Mouse (Mus musculus) embryonic facial prominence, embryonic 12.5 days (tissue): ENCODE results near the gene Jakmip3. TPM values are rescaled to one million over a fixed set of nuclear protein-coding genes. Genes with fewer than 3 reads are reported as not detected.

Experiments used
- ATAC-seq: fragments of 200-750 bp; cut with Nextera tagmentation; 2 replicates; pipeline ENCODE4 v1.8.0; 2017; ENCODE audit not compliant: insufficient number of reproducible peaks, insufficient read depth, low FRiP score, low TSS enrichment
- H3K27ac ChIP-seq: fragments of 300-500 bp; sonication (generic); 2 replicates; pipeline ENCODE4 v1.5.1; 2016; ENCODE audit warnings: mild to moderate bottlenecking
- H3K27me3 ChIP-seq: fragments of 300-500 bp; sonication (generic); 2 replicates; pipeline ENCODE4 v1.6.1; 2016; ENCODE audit warnings: mild to moderate bottlenecking, moderate library complexity
- H3K36me3 ChIP-seq: fragments of 300-500 bp; sonication (generic); 2 replicates; pipeline ENCODE4 v1.6.1; 2016; ENCODE audit warnings: mild to moderate bottlenecking
- H3K4me1 ChIP-seq: fragments of 300-500 bp; sonication (generic); 2 replicates; pipeline ENCODE4 v1.6.1; 2016
- H3K4me2 ChIP-seq: fragments of 300-500 bp; sonication (generic); replicated peaks from 2 replicates; pipeline ENCODE4 v1.6.1; 2016; ENCODE audit warnings: mild to moderate bottlenecking, moderate library complexity
- H3K4me3 ChIP-seq: fragments of 300-500 bp; sonication (generic); 2 replicates; pipeline ENCODE4 v1.5.1; 2016; ENCODE audit warnings: mild to moderate bottlenecking
- H3K9ac ChIP-seq: fragments of 300-500 bp; sonication (generic); 2 replicates; pipeline ENCODE4 v1.6.1; 2016; ENCODE audit warnings: mild to moderate bottlenecking, moderate library complexity
- H3K9me3 ChIP-seq: fragments of 300-500 bp; sonication (generic); 2 replicates; pipeline ENCODE4 v1.6.1; 2016; ENCODE audit warnings: mild to moderate bottlenecking, moderate library complexity
- WGBS: fragments of 180-500 bp; shearing (Covaris S2); methylation state at CpG from one replicate; pipeline ENCODE4 v1.1.7; 2016; 5-methylcytosine and 5-hydroxymethylcytosine counted together
- polyA plus RNA-seq: library from polyadenylated mRNA; unstranded; fragments of >200 nt; fragmentation: Nextera tagmentation; extraction: Ambion mirVana; gene quantifications from 2 replicates; pipeline ENCODE4 v1.2.1, GENCODE M21; 2016

Gene Jakmip3
- polyA plus RNA-seq, 1 experiment from 2014 or later, result 0.67 TPM

DNA sequence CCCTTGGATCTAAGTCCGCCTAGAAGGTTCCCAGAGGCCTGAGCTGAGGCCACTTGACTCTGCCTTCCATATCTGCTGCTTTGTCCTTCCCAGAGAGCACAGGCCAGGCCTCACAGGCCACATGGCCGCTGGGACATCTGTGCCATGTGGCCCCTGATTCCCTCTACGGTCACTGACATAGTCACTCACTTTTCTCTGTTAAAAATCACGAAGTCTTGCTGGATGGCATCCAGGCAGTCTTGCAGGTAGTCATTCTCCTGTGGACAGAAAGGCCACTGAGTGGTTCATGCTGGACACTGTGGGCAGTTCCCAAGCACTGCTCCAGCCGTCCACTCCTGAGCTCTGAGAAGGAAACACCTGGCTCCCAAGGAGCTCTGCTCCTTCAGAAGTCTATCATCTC is 164.5 kb downstream of the Jakmip3 start:
- Histone ChIP-seq H3K9me3 (no peaks in the 10 kb centered on the region), H3K36me3 (peaks cover 7% of the 10 kb centered on the region; the same call in 1 of the 2 replicates), H3K4me3 (no peak overlapping the region), H3K4me2 (no peak overlapping the region), H3K4me1 (no peaks in the 10 kb centered on the region), H3K27me3 (no peaks in the 10 kb centered on the region), H3K27ac (no peak overlapping the region), H3K9ac (no peak overlapping the region)
- 88% methylated on average over 5 of the region's 5 CpGs for WGBS
- no peak for ATAC-seq

DNA sequence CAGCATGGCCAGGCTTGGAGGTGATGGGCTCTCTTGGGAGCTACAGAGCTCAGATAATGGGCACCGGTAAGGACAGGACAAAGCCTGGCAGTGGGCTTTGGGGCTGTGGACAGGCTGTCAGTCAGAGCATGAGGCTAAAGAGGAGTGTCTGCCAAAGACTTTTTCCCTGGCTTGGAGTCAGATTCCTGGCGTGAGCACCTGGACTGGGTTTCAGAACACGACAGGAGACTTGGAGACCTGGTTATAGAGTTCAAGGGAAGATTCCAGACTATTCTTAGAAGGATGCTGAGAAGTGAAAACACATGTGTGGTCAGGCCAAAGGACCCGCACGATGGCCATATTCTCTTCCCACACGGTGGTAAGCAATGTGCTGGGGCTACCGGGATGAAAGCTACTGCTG is 165.2 kb downstream of the Jakmip3 start:
- Histone ChIP-seq H3K4me1 (no peaks in the 10 kb centered on the region), H3K9me3 (no peaks in the 10 kb centered on the region), H3K9ac (no peak overlapping the region), H3K27me3 (no peaks in the 10 kb centered on the region), H3K4me2 (no peak overlapping the region), H3K4me3 (no peak overlapping the region), H3K36me3 (peaks cover 7% of the 10 kb centered on the region; the same call in 1 of the 2 replicates), H3K27ac (no peak overlapping the region)
- WGBS, result 84% methylated on average over 7 of the region's 7 CpGs
- no peak for ATAC-seq

DNA sequence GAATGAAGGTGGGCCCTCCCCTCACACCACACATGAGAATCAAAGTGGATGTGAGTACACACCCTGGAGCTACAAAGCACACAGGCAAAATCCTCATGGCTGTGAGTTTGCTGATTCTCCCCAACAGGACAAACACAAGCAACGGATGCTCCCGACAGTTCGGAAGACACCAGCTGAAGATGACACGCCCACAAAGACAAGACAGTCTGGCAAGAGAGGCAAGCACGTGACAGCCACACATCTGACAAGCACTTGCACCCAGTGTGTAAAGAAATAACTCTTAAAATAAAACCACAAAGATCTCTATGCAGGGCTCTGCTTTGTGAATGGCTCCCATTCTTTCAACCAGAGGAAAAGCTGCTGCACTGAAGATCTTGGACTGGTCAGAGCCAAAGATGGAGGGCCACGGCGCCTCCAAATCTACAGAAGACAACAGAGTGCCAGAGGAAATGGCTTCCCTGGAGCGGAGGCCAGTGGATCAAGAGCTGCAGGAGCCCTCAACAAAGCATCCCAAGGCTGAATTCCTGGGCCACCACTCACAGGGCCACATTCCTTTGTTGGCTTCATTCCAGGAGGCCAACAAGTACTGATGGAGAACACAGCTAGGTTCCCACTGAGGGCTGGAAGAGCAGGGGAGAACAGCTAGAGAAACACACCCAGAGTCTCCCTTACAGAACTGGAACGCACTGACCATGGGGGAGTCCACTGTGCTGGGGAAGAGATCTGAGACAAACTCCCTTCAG is 167.5 kb downstream of the Jakmip3 start:
- no peak overlapping the region for H3K27ac ChIP-seq
- no peak for ATAC-seq
- H3K4me1 ChIP-seq, result no peaks in the 10 kb centered on the region
- H3K4me3 ChIP-seq, result no peak overlapping the region
- no peaks in the 10 kb centered on the region for H3K9me3 ChIP-seq
- H3K36me3 ChIP-seq, result no peaks in the 10 kb centered on the region
- no peak overlapping the region for H3K4me2 ChIP-seq
- no peak overlapping the region for H3K9ac ChIP-seq
- WGBS, result 91% methylated on average over 9 of the region's 9 CpGs
- no peaks in the 10 kb centered on the region for H3K27me3 ChIP-seq

DNA sequence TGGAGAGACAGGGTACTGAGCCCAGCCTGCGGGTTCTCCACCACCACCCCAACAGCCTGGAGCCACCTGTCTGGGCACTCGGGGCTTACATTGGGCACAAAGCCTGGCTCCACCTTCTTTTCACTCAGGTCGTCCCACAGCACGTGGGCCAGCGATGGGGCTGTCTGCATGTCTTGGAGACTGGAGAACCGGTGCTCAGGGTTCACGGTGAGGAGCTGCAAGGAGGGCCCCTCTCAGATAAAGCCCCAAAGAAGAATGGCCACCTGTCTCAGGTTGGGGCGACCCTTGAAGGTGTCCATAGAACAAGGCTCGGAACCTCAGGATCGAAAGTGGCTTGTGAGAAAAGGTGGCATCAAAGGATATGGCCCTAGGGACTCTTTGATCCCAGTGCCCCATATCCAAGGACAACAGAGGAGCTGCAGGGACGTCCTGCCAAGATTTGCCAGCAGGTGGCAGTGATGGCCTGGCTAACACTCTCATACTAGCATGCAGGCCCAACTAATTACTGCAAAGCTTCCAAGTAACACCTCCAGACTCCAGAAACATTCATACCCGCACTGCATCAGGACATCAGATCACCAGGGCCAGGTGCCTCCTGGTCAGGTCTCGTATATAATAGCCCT is 178.7 kb downstream of the Jakmip3 start:
- H3K36me3 ChIP-seq, result no peaks in the 10 kb centered on the region
- ATAC-seq, result 0 out of 2 replicates have a peak, but pooled peaks have one; percentile 52
- H3K27ac ChIP-seq, result no peak overlapping the region
- no peaks in the 10 kb centered on the region for H3K4me1 ChIP-seq
- H3K27me3 ChIP-seq, result no peaks in the 10 kb centered on the region
- no peak overlapping the region for H3K4me3 ChIP-seq
- no peak overlapping the region for H3K9ac ChIP-seq
- WGBS, result 43% methylated on average over 13 of the region's 13 CpGs
- H3K4me2 ChIP-seq, result no peak overlapping the region
- no peaks in the 10 kb centered on the region for H3K9me3 ChIP-seq

DNA sequence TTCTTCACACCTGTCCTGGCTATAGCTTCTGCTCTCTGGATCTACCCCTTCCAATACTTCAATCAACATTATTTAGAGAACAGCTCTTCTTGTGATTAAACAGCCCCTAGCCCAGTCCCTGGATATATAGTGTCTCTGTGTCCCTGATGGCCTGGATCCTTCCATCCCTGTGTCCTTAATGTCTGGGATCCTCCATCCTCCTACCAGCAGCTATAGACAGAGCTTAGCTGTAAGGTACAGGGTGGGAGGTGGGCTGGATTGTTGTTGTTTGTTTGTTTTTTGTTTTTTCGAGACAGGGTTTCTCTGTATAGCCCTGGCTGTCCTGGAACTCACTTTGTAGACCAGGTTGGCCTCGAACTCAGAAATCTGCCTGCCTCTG is 179.2 kb downstream of the Jakmip3 start:
- WGBS, result 56% methylated on average over 2 of the region's 2 CpGs
- no peaks in the 10 kb centered on the region for H3K27me3 ChIP-seq
- H3K4me2 ChIP-seq, result no peak overlapping the region
- H3K27ac ChIP-seq, result no peak overlapping the region
- ATAC-seq, result no peak
- no peaks in the 10 kb centered on the region for H3K36me3 ChIP-seq
- H3K9me3 ChIP-seq, result no peaks in the 10 kb centered on the region
- H3K9ac ChIP-seq, result no peak overlapping the region
- no peaks in the 10 kb centered on the region for H3K4me1 ChIP-seq
- no peak overlapping the region for H3K4me3 ChIP-seq

DNA sequence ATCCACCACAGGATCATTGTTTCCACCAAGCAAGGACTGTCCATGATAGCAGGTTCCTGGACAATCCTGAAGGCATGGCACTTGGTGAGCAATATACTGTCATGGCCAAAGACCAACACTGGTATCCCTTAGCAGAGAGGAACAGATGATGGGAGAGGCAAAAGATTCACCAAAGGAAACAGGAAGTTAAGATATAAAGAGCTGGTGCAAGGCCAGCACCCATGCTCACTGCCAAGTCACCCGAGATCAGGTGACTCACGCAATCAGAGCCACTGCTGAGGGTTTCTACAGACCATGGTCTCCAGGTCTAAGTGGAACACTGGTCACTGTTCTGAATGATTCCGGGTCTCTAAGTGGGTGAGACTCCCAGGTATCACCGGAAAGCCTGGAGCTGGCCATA is 185.4 kb downstream of the Jakmip3 start:
- Histone ChIP-seq H3K4me1 (peaks cover 9% of the 10 kb centered on the region), H3K36me3 (no peaks in the 10 kb centered on the region), H3K4me2 (no peak overlapping the region), H3K4me3 (no peak overlapping the region), H3K9me3 (no peaks in the 10 kb centered on the region), H3K27ac (no peak overlapping the region), H3K27me3 (no peaks in the 10 kb centered on the region), H3K9ac (no peak overlapping the region)
- WGBS, result 86% methylated on average over 4 of the region's 4 CpGs
- ATAC-seq, result no peak

DNA sequence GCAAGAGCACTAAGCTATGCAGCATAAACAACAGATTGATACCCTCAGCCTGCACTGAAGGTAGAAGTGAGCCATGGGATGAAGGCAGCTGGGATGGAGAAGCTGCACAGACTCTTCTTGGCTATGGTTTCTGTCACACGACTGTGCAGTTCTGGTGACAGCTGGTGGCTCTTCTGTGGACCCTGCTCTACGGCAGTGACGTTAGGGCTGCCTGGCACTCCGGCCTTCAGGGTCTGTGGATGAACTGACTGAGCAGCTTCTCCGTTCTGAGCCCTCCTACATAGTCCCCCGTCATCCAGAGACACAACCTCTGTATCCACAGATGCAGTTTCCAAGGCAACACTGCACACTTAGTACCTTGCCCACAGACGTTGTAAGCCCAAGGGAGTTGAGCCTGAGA is 186.0 kb downstream of the Jakmip3 start:
- no peak overlapping the region for H3K9ac ChIP-seq
- H3K9me3 ChIP-seq, result no peaks in the 10 kb centered on the region
- no peaks in the 10 kb centered on the region for H3K36me3 ChIP-seq
- ATAC-seq, result no peak
- no peak overlapping the region for H3K4me3 ChIP-seq
- H3K4me2 ChIP-seq, result no peak overlapping the region
- no peaks in the 10 kb centered on the region for H3K27me3 ChIP-seq
- H3K4me1 ChIP-seq, result peaks cover 16% of the 10 kb centered on the region
- H3K27ac ChIP-seq, result no peak overlapping the region
- WGBS, result 79% methylated on average over 7 of the region's 7 CpGs

DNA sequence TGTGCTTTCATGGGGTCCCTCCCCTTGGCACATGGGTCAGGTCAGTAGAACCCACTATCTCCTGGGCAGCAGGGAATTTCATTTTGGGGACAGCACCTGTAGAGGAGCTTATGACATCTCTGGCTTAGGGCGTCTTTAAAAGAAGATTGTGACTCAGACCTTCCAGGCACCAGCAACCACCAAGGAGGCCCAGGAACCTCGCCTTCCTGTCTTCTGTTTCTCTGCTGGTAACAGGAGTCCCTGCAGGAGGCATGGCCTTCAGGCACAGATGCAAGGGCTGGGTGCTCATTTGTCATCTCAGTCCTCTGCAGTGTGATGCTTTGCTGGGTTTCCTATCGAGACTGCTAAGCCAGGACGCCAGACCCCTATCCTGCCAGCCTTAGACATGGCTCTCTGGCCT is 188.5 kb downstream of the Jakmip3 start:
- no peak overlapping the region for H3K4me2 ChIP-seq
- H3K4me1 ChIP-seq, result peaks cover 17% of the 10 kb centered on the region
- H3K27ac ChIP-seq, result no peak overlapping the region
- ATAC-seq, result no peak
- no peak overlapping the region for H3K4me3 ChIP-seq
- H3K9ac ChIP-seq, result no peak overlapping the region
- H3K36me3 ChIP-seq, result no peaks in the 10 kb centered on the region
- no peaks in the 10 kb centered on the region for H3K27me3 ChIP-seq
- WGBS, result 75% methylated on average over 4 of the region's 4 CpGs
- H3K9me3 ChIP-seq, result no peaks in the 10 kb centered on the region

DNA sequence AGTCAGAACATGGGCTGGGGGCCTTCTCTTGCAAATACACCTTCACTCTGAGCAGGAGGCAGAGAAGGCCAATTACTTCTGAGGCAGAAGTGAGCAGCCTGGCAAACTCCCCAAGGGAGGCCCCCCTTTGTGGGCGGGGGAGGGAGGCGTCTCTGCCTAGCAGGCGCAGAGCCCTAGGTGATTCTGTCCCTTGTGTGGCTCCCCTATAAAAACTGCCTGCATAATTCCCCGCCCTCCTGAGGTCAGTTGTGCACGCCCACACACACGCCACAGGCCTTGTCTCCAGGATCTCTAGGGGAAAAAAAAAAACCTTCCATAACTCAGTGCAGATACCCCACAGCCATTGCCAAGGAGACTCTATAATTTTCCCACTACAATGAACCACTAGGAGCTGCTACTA is 189.8 kb downstream of the Jakmip3 start:
- Histone ChIP-seq H3K9ac (no peak overlapping the region), H3K4me3 (no peak overlapping the region), H3K4me1 (peaks cover 17% of the 10 kb centered on the region), H3K36me3 (no peaks in the 10 kb centered on the region), H3K4me2 (no peak overlapping the region), H3K9me3 (no peaks in the 10 kb centered on the region), H3K27ac (no peak overlapping the region), H3K27me3 (no peaks in the 10 kb centered on the region)
- WGBS, result 39% methylated on average over 6 of the region's 6 CpGs
- no peak for ATAC-seq

DNA sequence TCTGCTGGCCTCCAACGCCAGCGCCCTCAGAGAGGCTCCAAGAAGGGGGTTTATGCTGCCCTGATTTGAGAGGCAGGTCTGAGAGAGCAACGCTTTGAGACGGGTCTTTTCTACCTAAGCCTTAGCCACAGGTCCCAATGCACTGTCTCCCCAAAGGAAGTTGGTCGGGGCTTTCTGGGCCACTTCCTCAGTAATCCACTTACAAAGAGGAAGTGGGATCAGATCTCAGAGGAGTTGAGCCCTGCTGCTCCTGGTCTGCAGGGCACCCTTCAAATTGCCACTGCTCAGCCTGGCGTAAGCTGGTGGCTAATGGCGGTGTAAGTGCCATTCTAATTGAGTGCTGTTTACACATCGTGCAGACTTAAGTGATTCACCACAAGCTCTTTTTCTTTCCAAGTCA is 191.0 kb downstream of the Jakmip3 start:
- Histone ChIP-seq H3K9me3 (no peaks in the 10 kb centered on the region), H3K27ac (no peak overlapping the region), H3K36me3 (no peaks in the 10 kb centered on the region), H3K4me2 (no peak overlapping the region), H3K9ac (no peak overlapping the region), H3K27me3 (no peaks in the 10 kb centered on the region), H3K4me3 (no peak overlapping the region), H3K4me1 (peaks cover 17% of the 10 kb centered on the region)
- 64% methylated on average over 8 of the region's 8 CpGs for WGBS
- no peak for ATAC-seq

DNA sequence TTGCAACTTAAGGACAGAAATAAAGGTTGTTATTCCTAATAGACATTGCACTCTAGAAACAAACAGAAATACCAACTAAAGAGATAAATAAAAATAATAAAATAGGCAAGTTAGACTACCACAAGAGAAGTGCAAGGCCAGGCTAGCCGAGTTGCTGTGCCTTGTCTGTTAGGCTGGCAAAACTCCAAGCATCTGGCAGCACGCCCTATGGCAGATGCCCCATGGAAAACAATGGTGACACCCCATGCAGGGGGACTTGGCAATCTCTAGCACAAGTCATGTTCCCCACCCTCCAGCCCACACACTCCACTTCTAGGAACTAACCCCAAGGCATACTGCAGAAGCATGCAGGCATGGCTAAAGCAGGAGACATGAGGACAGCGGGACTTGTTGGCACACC is 192.9 kb downstream of the Jakmip3 start:
- no peak for ATAC-seq
- H3K9me3 ChIP-seq, result no peaks in the 10 kb centered on the region
- H3K36me3 ChIP-seq, result no peaks in the 10 kb centered on the region
- H3K4me1 ChIP-seq, result peaks cover 17% of the 10 kb centered on the region
- H3K27me3 ChIP-seq, result 0 out of 2 replicates have a peak, but pooled peaks cover 2% of the 10 kb centered on the region
- no peak overlapping the region for H3K9ac ChIP-seq
- no peak overlapping the region for H3K4me2 ChIP-seq
- 85% methylated on average over 3 of the region's 3 CpGs for WGBS
- H3K27ac ChIP-seq, result no peak overlapping the region
- no peak overlapping the region for H3K4me3 ChIP-seq
